Mouse (Mus musculus) myocyte (in vitro differentiated cells): Measurements from ENCODE around the gene Styx. TPM values are rescaled to one million over a fixed set of nuclear protein-coding genes. Genes with fewer than 3 reads are reported as not detected.

ENCODE experiments used
- H3K27me3 ChIP-seq: one replicate; pipeline ENCODE4 v1.6.1; 2011; ENCODE audit not compliant: control insufficient read depth, insufficient read depth, insufficient read length
- H3K36me3 ChIP-seq: one replicate; pipeline ENCODE4 v1.6.1; 2011; ENCODE audit not compliant: control insufficient read depth, insufficient read depth
- H3K4me2 ChIP-seq: one replicate; pipeline ENCODE4 v1.6.1; 2011; ENCODE audit warnings: low read depth, control low read depth
- H3K4me3 ChIP-seq: one replicate; pipeline ENCODE4 v1.5.1; 2011; ENCODE audit warnings: mild to moderate bottlenecking, control low read depth, moderate library complexity
- H3K79me2 ChIP-seq: one replicate; pipeline ENCODE4 v1.6.1; 2011; ENCODE audit not compliant: control insufficient read depth, insufficient read depth
- H3ac ChIP-seq: one replicate; pipeline ENCODE4 v1.6.1; 2011; ENCODE audit not compliant: control insufficient read depth, insufficient read length
- CEBPB ChIP-seq: IDR thresholded peaks from 2 replicates; pipeline ENCODE4 v1.6.1; 2011; ENCODE audit warnings: mild to moderate bottlenecking, moderate library complexity; ENCODE audit not compliant: poor library complexity, insufficient read depth, severe bottlenecking
- E2F4 ChIP-seq: IDR thresholded peaks from one replicate; pipeline ENCODE4 v1.6.1; 2011; ENCODE audit warnings: mild to moderate bottlenecking, control low read depth, moderate library complexity; ENCODE audit not compliant: insufficient read depth
- MAX ChIP-seq: IDR thresholded peaks from one replicate; pipeline ENCODE4 v1.6.1; 2011; ENCODE audit warnings: low read depth, mild to moderate bottlenecking, control low read depth
- MYOD1 ChIP-seq, 3 experiments: IDR thresholded peaks; one replicate each; pipeline ENCODE4 v1.6.1; 2011; ENCODE audit warnings: control low read depth in 2 of 3, low read depth in 2 of 3, mild to moderate bottlenecking in 2 of 3, moderate library complexity in 1 of 3; ENCODE audit not compliant: insufficient read length in 2 of 3, control insufficient read depth in 1 of 3
- MYOG ChIP-seq, 3 experiments: IDR thresholded peaks; one replicate each; pipeline ENCODE4 v1.6.1; 2011; ENCODE audit warnings: control low read depth in 2 of 3, low read depth in 2 of 3, mild to moderate bottlenecking in 2 of 3; ENCODE audit not compliant: insufficient read length in 2 of 3, control insufficient read depth in 1 of 3, insufficient read depth in 1 of 3
- POLR2A ChIP-seq: IDR thresholded peaks from one replicate; pipeline ENCODE4 v1.6.1; 2011; ENCODE audit warnings: low read depth, mild to moderate bottlenecking, control low read depth, moderate library complexity; ENCODE audit not compliant: insufficient read length
- POLR2AphosphoS2 ChIP-seq: IDR thresholded peaks from one replicate; pipeline ENCODE4 v1.6.1; 2011; ENCODE audit warnings: low read depth, control low read depth; ENCODE audit not compliant: insufficient read length
- REST ChIP-seq: IDR thresholded peaks from one replicate; pipeline ENCODE4 v1.6.1; 2011; ENCODE audit warnings: mild to moderate bottlenecking, control low read depth, moderate library complexity; ENCODE audit not compliant: insufficient read depth, insufficient read length
- SRF ChIP-seq: IDR thresholded peaks from one replicate; pipeline ENCODE4 v1.6.1; 2011; ENCODE audit warnings: low read depth; ENCODE audit not compliant: control insufficient read depth, insufficient read length
- TCF12 ChIP-seq: IDR thresholded peaks from one replicate; pipeline ENCODE4 v1.6.1; 2011; ENCODE audit warnings: mild to moderate bottlenecking, control low read depth; ENCODE audit not compliant: poor library complexity, insufficient read depth, severe bottlenecking
- TCF3 ChIP-seq: IDR thresholded peaks from one replicate; pipeline ENCODE4 v1.6.1; 2011; ENCODE audit warnings: low read depth, control low read depth; ENCODE audit not compliant: insufficient read length
- USF1 ChIP-seq: IDR thresholded peaks from one replicate; pipeline ENCODE4 v1.6.1; 2011; ENCODE audit warnings: low read depth, mild to moderate bottlenecking, control low read depth, moderate library complexity
- polyA plus RNA-seq: library from polyadenylated mRNA; unstranded; fragments of >200 nt; fragmentation: generic; extraction: Trizol; gene quantifications from one replicate; pipeline ENCODE4 v1.2.1, GENCODE M21; 2012; ENCODE audit warnings: missing spikeins

Gene Styx
- polyA plus RNA-seq, 1 experiment = 6.3 TPM

GRCm38 (mm10) chr14:45457003-45457402 lies 106.1 kb downstream of the Styx start:
- Histone ChIP-seq H3K27me3 (no peaks in the 10 kb centered on the region), H3K36me3 (peaks cover 26% of the 10 kb centered on the region), H3K4me2 (no peak overlapping the region), H3ac (no peak overlapping the region), H3K79me2 (no peaks in the 10 kb centered on the region), H3K4me3 (no peak overlapping the region)
- no peak for TF ChIP-seq MYOD1 (IDR thresholded peaks at IDR 0.05; ENCODE audit: control insufficient read depth in 1 of 3, insufficient read length in 2 of 3, low read depth in 2 of 3)
- TF ChIP-seq TCF3 = no peak
- no peak for TF ChIP-seq E2F4
- TF ChIP-seq USF1 = no peak
- no peak for TF ChIP-seq MYOG (IDR thresholded peaks at IDR 0.05; ENCODE audit: control insufficient read depth in 1 of 3, insufficient read depth in 1 of 3, insufficient read length in 2 of 3, low read depth in 2 of 3)
- TF ChIP-seq TCF12 = no peak
- no peak for TF ChIP-seq SRF
- TF ChIP-seq POLR2AphosphoS2 = no peak

- Histone ChIP-seq H3K4me2 (no peak overlapping the region), H3ac (no peak overlapping the region), H3K27me3 (no peaks in the 10 kb centered on the region), H3K4me3 (no peak overlapping the region), H3K36me3 (peaks cover 36% of the 10 kb centered on the region), H3K79me2 (no peaks in the 10 kb centered on the region)
- TF ChIP-seq POLR2AphosphoS2 (no peak), POLR2A (no peak), TCF12 (no peak), CEBPB (no peak), USF1 (no peak)
Observed at GRCm38 (mm10) chr14:45459877-45460276, 109.0 kb downstream of the Styx start.

GRCm38 (mm10) chr14:45460491-45460890 lies 109.6 kb downstream of the Styx start:
- Histone ChIP-seq H3K36me3 (peaks cover 40% of the 10 kb centered on the region), H3K79me2 (no peaks in the 10 kb centered on the region), H3K27me3 (no peaks in the 10 kb centered on the region), H3K4me2 (no peak overlapping the region), H3ac (no peak overlapping the region), H3K4me3 (no peak overlapping the region)
- TF ChIP-seq REST = no peak
- TF ChIP-seq USF1 = no peak
- TF ChIP-seq MYOG (IDR thresholded peaks at IDR 0.05; ENCODE audit: control insufficient read depth in 1 of 3, insufficient read depth in 1 of 3, insufficient read length in 2 of 3, low read depth in 2 of 3) = no peak
- TF ChIP-seq MYOD1 (IDR thresholded peaks at IDR 0.05; ENCODE audit: control insufficient read depth in 1 of 3, insufficient read length in 2 of 3, low read depth in 2 of 3) = no peak
- TF ChIP-seq E2F4 = no peak
- TF ChIP-seq TCF3 = no peak

- Histone ChIP-seq H3ac (no peak overlapping the region), H3K27me3 (no peaks in the 10 kb centered on the region), H3K4me3 (no peak overlapping the region), H3K4me2 (no peak overlapping the region), H3K79me2 (no peaks in the 10 kb centered on the region), H3K36me3 (peaks cover 40% of the 10 kb centered on the region)
- no peak for TF ChIP-seq TCF3
- no peak for TF ChIP-seq MYOG (IDR thresholded peaks at IDR 0.05; ENCODE audit: control insufficient read depth in 1 of 3, insufficient read depth in 1 of 3, insufficient read length in 2 of 3, low read depth in 2 of 3)
- TF ChIP-seq POLR2A = no peak
- no peak for TF ChIP-seq MYOD1 (IDR thresholded peaks at IDR 0.05; ENCODE audit: control insufficient read depth in 1 of 3, insufficient read length in 2 of 3, low read depth in 2 of 3)
- no peak for TF ChIP-seq TCF12
Observed at GRCm38 (mm10) chr14:45461945-45462344, 111.1 kb downstream of the Styx start.

- TF ChIP-seq REST (no peak), POLR2AphosphoS2 (no peak), CEBPB (no peak), MAX (no peak), MYOD1 (IDR thresholded peaks at IDR 0.05; ENCODE audit: control insufficient read depth in 1 of 3, insufficient read length in 2 of 3, low read depth in 2 of 3) (no peak), SRF (no peak), USF1 (no peak), POLR2A (no peak), MYOG (IDR thresholded peaks at IDR 0.05; ENCODE audit: control insufficient read depth in 1 of 3, insufficient read depth in 1 of 3, insufficient read length in 2 of 3, low read depth in 2 of 3) (no peak), TCF12 (no peak), E2F4 (no peak), TCF3 (no peak)
- H3K79me2 ChIP-seq = no peaks in the 10 kb centered on the region
- H3K4me2 ChIP-seq = no peak overlapping the region
- no peaks in the 10 kb centered on the region for H3K27me3 ChIP-seq
- H3K36me3 ChIP-seq = peaks cover 40% of the 10 kb centered on the region
- no peak overlapping the region for H3K4me3 ChIP-seq
- no peak overlapping the region for H3ac ChIP-seq
Observed at GRCm38 (mm10) chr14:45462374-45462773, 111.5 kb downstream of the Styx start.
